Mouse (Mus musculus) kidney, adult 2 months (tissue): ENCODE results near the gene Olfr155. TPM values are rescaled to one million over a fixed set of nuclear protein-coding genes. Genes with fewer than 3 reads are reported as not detected.

Experiments used
- DNase-seq: peaks from one replicate; pipeline ENCODE4 v3.0.0; 2021
- H3K27ac ChIP-seq: fragments of 200-500 bp; 2 replicates; pipeline ENCODE4 v1.5.1; 2012; ENCODE audit warnings: low read depth, low read length, control low read depth, inconsistent platforms; ENCODE audit not compliant: insufficient read depth
- H3K27me3 ChIP-seq: fragments of 200-500 bp; replicated peaks from 2 replicates; pipeline ENCODE4 v1.6.1; 2012; ENCODE audit warnings: mild to moderate bottlenecking, moderate library complexity, low read length, inconsistent platforms; ENCODE audit not compliant: control insufficient read depth, insufficient read depth
- H3K36me3 ChIP-seq: fragments of 200-500 bp; 2 replicates; pipeline ENCODE4 v1.6.1; 2012; ENCODE audit warnings: mild to moderate bottlenecking, moderate library complexity, low read length, inconsistent platforms; ENCODE audit not compliant: control insufficient read depth, insufficient read depth
- H3K4me1 ChIP-seq: fragments of 200-500 bp; 2 replicates; pipeline ENCODE4 v1.6.1; 2011; ENCODE audit warnings: low read length; ENCODE audit not compliant: control insufficient read depth, insufficient read depth
- H3K4me3 ChIP-seq: fragments of 200-500 bp; 2 replicates; pipeline ENCODE4 v1.5.1; 2011; ENCODE audit warnings: mild to moderate bottlenecking, low read depth, low read length, control low read depth; ENCODE audit not compliant: insufficient read depth
- CTCF ChIP-seq: fragments of 200-500 bp; conservative IDR thresholded peaks from 2 replicates; pipeline ENCODE4 v1.5.1; 2011; ENCODE audit warnings: low read depth, mild to moderate bottlenecking, control low read depth, low read length, moderate library complexity, mixed read lengths; ENCODE audit not compliant: insufficient read depth, insufficient read length
- POLR2A ChIP-seq: fragments of 200-500 bp; IDR thresholded peaks from one replicate; pipeline ENCODE4 v1.6.1; 2011; ENCODE audit warnings: low read depth, low read length, control low read depth
- WGBS: fragments of 180-500 bp; shearing (Covaris S2); methylation state at CpG from one replicate; pipeline ENCODE4 v1.1.7; 2018; 5-methylcytosine and 5-hydroxymethylcytosine counted together
- polyA plus RNA-seq: library from polyadenylated mRNA; depleted of rRNA; stranded (reverse); fragments of >200 nt; gene quantifications from 2 replicates; pipeline ENCODE4 v1.2.3, GENCODE M21; 2012; rRNA removed

The Olfr155 gene
- polyA plus RNA-seq, result not detected in 2 replicates

GRCm38 (mm10) chr4:43851265-43851664 lies at the start of gene Olfr155:
TSS of gene Olfr155 (plus strand) at chr4:43851565.
- Histone ChIP-seq H3K27me3 (0 out of 2 replicates have a peak, but pooled peaks cover 1% of the 10 kb centered on the region), H3K4me1 (no peaks in the 10 kb centered on the region), H3K36me3 (no peaks in the 10 kb centered on the region), H3K27ac (no peak within 1 kb of the TSS), H3K4me3 (no peak within 1 kb of the TSS)
- WGBS, result 91% methylated on average over 6 of the region's 6 CpGs
- DNase-seq, result no peak
- TF ChIP-seq CTCF (no peak), POLR2A (no peak)

- H3K27ac ChIP-seq, result no peak overlapping the region
- H3K4me3 ChIP-seq, result no peak overlapping the region
- no peaks in the 10 kb centered on the region for H3K36me3 ChIP-seq
- no peak for DNase-seq
- TF ChIP-seq POLR2A (no peak), CTCF (no peak)
- WGBS, result 74% methylated on average over 13 of the region's 13 CpGs
- H3K27me3 ChIP-seq, result no peaks in the 10 kb centered on the region
- H3K4me1 ChIP-seq, result no peaks in the 10 kb centered on the region
Observed at GRCm38 (mm10) chr4:43822896-43823550, 28.3 kb upstream of the Olfr155 start.

GRCm38 (mm10) chr4:43823845-43824337 lies 27.5 kb upstream of the Olfr155 start, which contains the start of gene Olfr156:
TSS of gene Olfr156 (minus strand) at chr4:43823895.
- H3K36me3 ChIP-seq, result no peaks in the 10 kb centered on the region
- H3K4me1 ChIP-seq, result no peaks in the 10 kb centered on the region
- H3K27me3 ChIP-seq, result no peaks in the 10 kb centered on the region
- no peak within 1 kb of the TSS for H3K4me3 ChIP-seq
- DNase-seq, result no peak
- WGBS, result 21% methylated on average over 7 of the region's 7 CpGs
- H3K27ac ChIP-seq, result no peak within 1 kb of the TSS
- TF ChIP-seq CTCF (peak; percentile 44; the same call in 1 of the 2 replicates), POLR2A (no peak)

- no peak overlapping the region for H3K27ac ChIP-seq
- H3K4me3 ChIP-seq, result no peak overlapping the region
- WGBS, result 75% methylated on average over 4 of the region's 4 CpGs
- no peaks in the 10 kb centered on the region for H3K4me1 ChIP-seq
- TF ChIP-seq POLR2A, result no peak
- TF ChIP-seq CTCF, result no peak
- H3K27me3 ChIP-seq, result no peaks in the 10 kb centered on the region
- DNase-seq, result no peak
- H3K36me3 ChIP-seq, result no peaks in the 10 kb centered on the region
Observed at GRCm38 (mm10) chr4:43828806-43829205, 22.6 kb upstream of the Olfr155 start.

- Histone ChIP-seq H3K36me3 (no peaks in the 10 kb centered on the region), H3K4me1 (no peaks in the 10 kb centered on the region), H3K27me3 (no peaks in the 10 kb centered on the region), H3K27ac (no peak overlapping the region), H3K4me3 (no peak overlapping the region)
- DNase-seq, result no peak
- no peak for TF ChIP-seq POLR2A
- peak; percentile 15; the same call in 1 of the 2 replicates for TF ChIP-seq CTCF
- 70% methylated on average over 5 of the region's 5 CpGs for WGBS
Observed at GRCm38 (mm10) chr4:43832031-43832430, 19.3 kb upstream of the Olfr155 start.

GRCm38 (mm10) chr4:43833752-43834151 lies 17.6 kb upstream of the Olfr155 start:
- H3K4me1 ChIP-seq, result no peaks in the 10 kb centered on the region
- no peaks in the 10 kb centered on the region for H3K36me3 ChIP-seq
- DNase-seq, result no peak
- H3K27me3 ChIP-seq, result no peaks in the 10 kb centered on the region
- no peak for TF ChIP-seq CTCF
- no peak for TF ChIP-seq POLR2A
- H3K27ac ChIP-seq, result no peak overlapping the region
- no peak overlapping the region for H3K4me3 ChIP-seq
- 67% methylated on average over 5 of the region's 5 CpGs for WGBS

- H3K4me3 ChIP-seq, result no peak overlapping the region
- no peaks in the 10 kb centered on the region for H3K4me1 ChIP-seq
- WGBS, result 82% methylated on average over 4 of the region's 4 CpGs
- DNase-seq, result no peak
- no peak for TF ChIP-seq CTCF
- no peaks in the 10 kb centered on the region for H3K27me3 ChIP-seq
- H3K36me3 ChIP-seq, result no peaks in the 10 kb centered on the region
- no peak overlapping the region for H3K27ac ChIP-seq
Observed at GRCm38 (mm10) chr4:43834749-43835148, 16.6 kb upstream of the Olfr155 start.

DNA sequence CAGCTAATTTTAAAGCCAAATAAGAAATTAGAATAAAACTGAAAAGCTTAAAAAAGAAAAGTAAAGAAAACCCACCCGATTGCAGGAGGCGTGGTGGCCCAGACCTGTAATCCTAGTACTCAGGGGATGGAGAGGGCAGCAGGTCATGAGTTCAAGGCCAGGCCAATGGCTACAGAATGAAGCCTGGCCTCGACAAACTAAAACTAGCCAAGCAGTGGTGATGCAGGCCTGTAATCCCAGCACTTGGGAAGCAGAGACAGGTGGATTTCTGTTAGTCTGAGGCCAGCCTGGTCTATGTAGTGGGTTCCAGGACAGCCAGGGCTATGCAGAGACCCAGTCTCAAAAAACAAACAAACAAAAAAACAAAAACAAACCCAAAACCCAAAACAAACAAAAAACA lies 13.0 kb upstream of the Olfr155 start:
- Histone ChIP-seq H3K4me3 (no peak overlapping the region), H3K36me3 (no peaks in the 10 kb centered on the region), H3K4me1 (no peaks in the 10 kb centered on the region), H3K27me3 (no peaks in the 10 kb centered on the region), H3K27ac (no peak overlapping the region)
- no peak for TF ChIP-seq CTCF
- TF ChIP-seq POLR2A, result no peak
- DNase-seq, result no peak
- 65% methylated on average over 3 of the region's 3 CpGs for WGBS
